Comparison of ENCODE assay signal across 20 mouse cellular contexts in genomic region chr2:125975206-125975605, GRCm38 (mm10). TPM values are rescaled to one million over a fixed set of nuclear protein-coding genes. Genes with fewer than 3 reads are reported as not detected.
"Had no signal": no experiment of that assay in that cellular context is flagged by ENCODE, and none has a peak within 500 bp of the region (broad histone marks: within the 10 kb centered on the region; RNA-seq: fewer than 3 reads in every experiment).

No protein-coding gene starts in this region.

- H3K9ac ChIP-seq: liver, postnatal 0 days; lung, embryonic 15.5 days; midbrain, embryonic 13.5 days; midbrain, embryonic 15.5 days; neural tube, embryonic 13.5 days; stomach, embryonic 15.5 days had no signal

- H3K4me1 ChIP-seq: midbrain, embryonic 13.5 days; midbrain, embryonic 15.5 days; neural tube, embryonic 13.5 days; stomach, embryonic 15.5 days had no signal

- H3K9me3 ChIP-seq: lung, embryonic 15.5 days; megakaryocyte, embryonic 14.5 days; midbrain, embryonic 13.5 days; midbrain, embryonic 15.5 days; neural tube, embryonic 13.5 days; stomach, embryonic 15.5 days had no signal

- ATAC-seq: liver, postnatal 0 days; lung, postnatal 0 days; midbrain, embryonic 13.5 days; midbrain, embryonic 15.5 days had no signal

- H3K4me2 ChIP-seq: lung, embryonic 15.5 days; midbrain, embryonic 11.5 days; midbrain, embryonic 13.5 days; midbrain, embryonic 15.5 days; neural tube, embryonic 13.5 days; stomach, embryonic 15.5 days had no signal

- H3K4me3 ChIP-seq: lung, embryonic 15.5 days; megakaryocyte, embryonic 14.5 days; midbrain, embryonic 13.5 days; midbrain, embryonic 15.5 days; neural tube, embryonic 13.5 days; stomach, embryonic 15.5 days had no signal

- H3K27ac ChIP-seq: lung, embryonic 15.5 days; macrophage; midbrain, embryonic 13.5 days; midbrain, embryonic 15.5 days; neural tube, embryonic 13.5 days; stomach, embryonic 15.5 days; stomach, postnatal 0 days had no signal

- DNase-seq: liver, postnatal 0 days; lung, adult 2 months; lung, postnatal 14 days; right cerebral cortex, postnatal 14 days; thymus, adult 2 months; thymus, postnatal 25 days; thymus, postnatal 4 days had no signal

- H3K36me3 ChIP-seq: lung, embryonic 15.5 days; midbrain, embryonic 15.5 days; neural tube, embryonic 13.5 days; stomach, embryonic 15.5 days had no signal

- H3K27me3 ChIP-seq: lung, embryonic 15.5 days; megakaryocyte, embryonic 14.5 days; midbrain, embryonic 13.5 days; midbrain, embryonic 15.5 days; neural tube, embryonic 13.5 days; stomach, embryonic 15.5 days had no signal

RNA-seq across cellular contexts. Expression of gene Fgf7, which starts 59.3 kb away (rescaled TPM):
- total RNA-seq: megakaryocyte progenitor cell, adult 5-6 weeks; monocyte, adult 5-6 weeks; neutrophil, adult 5-6 weeks had no signal
- polyA plus RNA-seq: liver, postnatal 0 days had no signal
